21 mouse cellular contexts compared by ENCODE assay signal in genomic region chr9:90713685-90714084, GRCm38 (mm10).
A peak's percentile ranks its signal among the peaks of the same experiment; 100 is the strongest.
DNase-seq lines count a peak whose midpoint lies in the region; ATAC-seq lines count a peak whose summit lies in the region.
"Had no signal": no experiment of that assay in that cellular context is flagged by ENCODE, and none has a peak within 500 bp of the region (broad histone marks: within the 10 kb centered on the region; RNA-seq: fewer than 3 reads in every experiment).

No protein-coding gene starts in this region.

- intact Hi-C loops in left cerebral cortex, postnatal 4 days (cut with DNase I) = no loop called here

- no peaks in the 10 kb centered on the region for H3K36me3 ChIP-seq in forebrain, embryonic 14.5 days (ENCODE audit: control insufficient read depth, insufficient read depth, low read length)
- H3K36me3 ChIP-seq in forebrain, embryonic 10.5 days (replicated peaks) = no peaks in the 10 kb centered on the region
- H3K36me3 ChIP-seq: embryonic facial prominence, embryonic 15.5 days; limb, embryonic 15.5 days; liver, embryonic 15.5 days; neural tube, embryonic 12.5 days had no signal

- peak; percentile 23 for DNase-seq in adrenal gland, postnatal 10 days
- DNase-seq in adrenal gland, postnatal 4 days (ENCODE audit: low spot score in 2 of 2) = no peak
- DNase-seq in forebrain, embryonic 14.5 days (ENCODE audit: low spot score) = peak; percentile 83
- no peak for DNase-seq in forebrain, embryonic 10.5 days (ENCODE audit: extremely low spot score, low spot score)
- peak; percentile 56 for DNase-seq in left cerebral cortex, postnatal 4 days
- DNase-seq in left cerebral cortex, adult 11 months (ENCODE audit: low spot score) = no peak
- peak; percentile 25 to 28 for DNase-seq in right cerebral cortex, postnatal 10 days (ENCODE audit: low spot score in 2 of 2)
- DNase-seq in right cerebral cortex, postnatal 14 days = no peak
- DNase-seq: adrenal gland, postnatal 36 days; cerebellum, adult 9-10 months; gastrocnemius, postnatal 36 days; kidney, adult 11 months; lung, postnatal 36 days; thymus, postnatal 25 days had no signal

- no peak overlapping the region for H3K27ac ChIP-seq in forebrain, embryonic 14.5 days (ENCODE audit: low read depth, low read length)
- no peak overlapping the region for H3K27ac ChIP-seq in forebrain, embryonic 10.5 days
- H3K27ac ChIP-seq: embryonic facial prominence, embryonic 15.5 days; kidney, postnatal 0 days; limb, embryonic 15.5 days; liver, embryonic 15.5 days; neural tube, embryonic 12.5 days had no signal

- peak; percentile 55; the same call in 1 of the 2 replicates for ATAC-seq in forebrain, embryonic 14.5 days
- ATAC-seq: CD4-positive, CD25-positive, alpha-beta regulatory T cell, adult 4 months; Patski had no signal

- 0 out of 2 replicates have a peak, but pooled peaks cover 4% of the 10 kb centered on the region for H3K9me3 ChIP-seq in forebrain, embryonic 14.5 days (replicated peaks; ENCODE audit: control insufficient read depth, low read length)
- 0 out of 2 replicates have a peak, but pooled peaks cover 3% of the 10 kb centered on the region for H3K9me3 ChIP-seq in forebrain, embryonic 10.5 days
- H3K9me3 ChIP-seq: embryonic facial prominence, embryonic 15.5 days; limb, embryonic 15.5 days; liver, embryonic 15.5 days; neural tube, embryonic 12.5 days had no signal

- no peak overlapping the region for H3K4me3 ChIP-seq in forebrain, embryonic 14.5 days (ENCODE audit: low read depth, low read length)
- no peak overlapping the region for H3K4me3 ChIP-seq in forebrain, embryonic 10.5 days
- H3K4me3 ChIP-seq: embryonic facial prominence, embryonic 15.5 days; limb, embryonic 15.5 days; liver, embryonic 15.5 days; neural tube, embryonic 12.5 days had no signal

- no peaks in the 10 kb centered on the region for H3K27me3 ChIP-seq in forebrain, embryonic 14.5 days (replicated peaks; ENCODE audit: control insufficient read depth, insufficient read depth, low read length)
- no peaks in the 10 kb centered on the region for H3K27me3 ChIP-seq in forebrain, embryonic 10.5 days (ENCODE audit: poor library complexity, severe bottlenecking)
- H3K27me3 ChIP-seq: embryonic facial prominence, embryonic 15.5 days; limb, embryonic 15.5 days; liver, embryonic 15.5 days; neural tube, embryonic 12.5 days; Patski had no signal

- no peak overlapping the region for H3K4me2 ChIP-seq in forebrain, embryonic 14.5 days (ENCODE audit: low read length)
- H3K4me2 ChIP-seq: embryonic facial prominence, embryonic 15.5 days; limb, embryonic 15.5 days; liver, embryonic 15.5 days; neural tube, embryonic 12.5 days had no signal

- WGBS in forebrain, embryonic 14.5 days = 6% methylated on average over 2 of the region's 2 CpGs
- WGBS in forebrain, embryonic 10.5 days = 68% methylated on average over 2 of the region's 2 CpGs

- H3K4me1 ChIP-seq in forebrain, embryonic 14.5 days (ENCODE audit: control insufficient read depth, insufficient read depth, low read length) = no peaks in the 10 kb centered on the region
- H3K4me1 ChIP-seq in forebrain, embryonic 10.5 days = no peaks in the 10 kb centered on the region
- H3K4me1 ChIP-seq: embryonic facial prominence, embryonic 15.5 days; limb, embryonic 15.5 days; liver, embryonic 15.5 days; neural tube, embryonic 12.5 days had no signal

- H3K9ac ChIP-seq in forebrain, embryonic 14.5 days (ENCODE audit: low read length) = no peak overlapping the region
- H3K9ac ChIP-seq: embryonic facial prominence, embryonic 15.5 days; limb, embryonic 15.5 days; liver, embryonic 15.5 days; neural tube, embryonic 12.5 days had no signal

Comparison
In these comparisons a context has a peak if more than half of its experiments do, and no peak if none do; other contexts are left out.
1. DNase-seq: peak in adrenal gland, postnatal 10 days (single experiment), forebrain, embryonic 14.5 days (single experiment), left cerebral cortex, postnatal 4 days (single experiment) and right cerebral cortex, postnatal 10 days (2 of 2); none in adrenal gland, postnatal 4 days (0 of 2), forebrain, embryonic 10.5 days (single experiment), left cerebral cortex, adult 11 months (single experiment) and right cerebral cortex, postnatal 14 days (single experiment).